Mouse (Mus musculus) midbrain, embryonic 15.5 days (tissue): ENCODE data around the gene Rasgrp2. TPM values are rescaled to one million over a fixed set of nuclear protein-coding genes. Genes with fewer than 3 reads are reported as not detected.

Source experiments
- ATAC-seq: fragments of 200-750 bp; cut with Nextera tagmentation; replicated peaks from 2 replicates; pipeline ENCODE4 v1.8.0; 2017; ENCODE audit warnings: moderate TSS enrichment
- H3K27ac ChIP-seq: fragments of 300-500 bp; sonication (generic); 2 replicates; pipeline ENCODE4 v1.5.1; 2015; ENCODE audit warnings: mild to moderate bottlenecking, inconsistent platforms
- H3K27me3 ChIP-seq: fragments of 300-500 bp; sonication (generic); replicated peaks from 2 replicates; pipeline ENCODE4 v1.6.1; 2015; ENCODE audit warnings: inconsistent platforms
- H3K36me3 ChIP-seq: fragments of 300-500 bp; sonication (generic); replicated peaks from 2 replicates; pipeline ENCODE4 v1.6.1; 2015; ENCODE audit warnings: inconsistent platforms
- H3K4me1 ChIP-seq: fragments of 300-500 bp; sonication (generic); 2 replicates; pipeline ENCODE4 v1.6.1; 2015; ENCODE audit warnings: inconsistent platforms
- H3K4me2 ChIP-seq: fragments of 300-500 bp; sonication (generic); 2 replicates; pipeline ENCODE4 v1.6.1; 2015; ENCODE audit warnings: inconsistent platforms, mild to moderate bottlenecking, moderate library complexity
- H3K4me3 ChIP-seq: fragments of 300-500 bp; sonication (generic); 2 replicates; pipeline ENCODE4 v1.5.1; 2015; ENCODE audit warnings: mild to moderate bottlenecking, inconsistent platforms
- H3K9ac ChIP-seq: fragments of 300-500 bp; sonication (generic); 2 replicates; pipeline ENCODE4 v1.6.1; 2015; ENCODE audit warnings: mild to moderate bottlenecking, inconsistent platforms
- H3K9me3 ChIP-seq: fragments of 300-500 bp; sonication (generic); 2 replicates; pipeline ENCODE4 v1.6.1; 2016; ENCODE audit warnings: inconsistent platforms
- WGBS: fragments of 180-500 bp; shearing (Covaris S2); methylation state at CpG from one replicate; pipeline ENCODE4 v1.1.7; 2015; ENCODE audit warnings: mixed read lengths; 5-methylcytosine and 5-hydroxymethylcytosine counted together
- polyA plus RNA-seq: library from polyadenylated mRNA; unstranded; fragments of >200 nt; fragmentation: Nextera tagmentation; extraction: Ambion mirVana; gene quantifications from 2 replicates; pipeline ENCODE4 v1.2.1, GENCODE M21; 2015

The Rasgrp2 gene
- polyA plus RNA-seq, 1 experiment from 2014 or later = 73.1 TPM

- H3K27me3 ChIP-seq = 0 out of 2 replicates have a peak, but pooled peaks cover 3% of the 10 kb centered on the region
- no peak overlapping the region for H3K9ac ChIP-seq
- H3K4me3 ChIP-seq = no peak overlapping the region
- no peak for ATAC-seq
- no peak overlapping the region for H3K27ac ChIP-seq
- H3K4me2 ChIP-seq = no peak overlapping the region
- H3K36me3 ChIP-seq = no peaks in the 10 kb centered on the region
- 63% methylated on average over 8 of the region's 8 CpGs for WGBS
- H3K4me1 ChIP-seq = peaks cover 96% of the 10 kb centered on the region
- no peaks in the 10 kb centered on the region for H3K9me3 ChIP-seq
These were observed 25.2 kb downstream of the Rasgrp2 start for GRCm38 (mm10) chr19:6424137-6424881.

- H3K9me3 ChIP-seq = no peaks in the 10 kb centered on the region
- no peak overlapping the region for H3K9ac ChIP-seq
- H3K27me3 ChIP-seq = 0 out of 2 replicates have a peak, but pooled peaks cover 3% of the 10 kb centered on the region
- peak overlapping the region; percentile 1; the same call in 1 of the 2 replicates for H3K4me2 ChIP-seq
- H3K4me1 ChIP-seq = peaks cover 99% of the 10 kb centered on the region
- 0 out of 2 replicates have a peak overlapping the region, but pooled peaks have one; percentile 21 for H3K27ac ChIP-seq
- H3K36me3 ChIP-seq = no peaks in the 10 kb centered on the region
- no peak overlapping the region for H3K4me3 ChIP-seq
- 44% methylated on average over 5 of the region's 5 CpGs for WGBS
- no peak for ATAC-seq
These were observed 26.5 kb downstream of the Rasgrp2 start for GRCm38 (mm10) chr19:6425595-6425994.

GRCm38 (mm10) chr19:6426703-6427500 lies 27.8 kb downstream of the Rasgrp2 start:
- 17% methylated on average over 13 of the region's 13 CpGs for WGBS
- H3K9ac ChIP-seq = no peak overlapping the region
- no peaks in the 10 kb centered on the region for H3K36me3 ChIP-seq
- H3K4me2 ChIP-seq = peak overlapping the region; percentile 48; the same call in 1 of the 2 replicates
- H3K27ac ChIP-seq = 0 out of 2 replicates have a peak overlapping the region, but pooled peaks have one; percentile 27
- no peaks in the 10 kb centered on the region for H3K9me3 ChIP-seq
- H3K4me3 ChIP-seq = no peak overlapping the region
- H3K4me1 ChIP-seq = peaks cover 94% of the 10 kb centered on the region
- 0 out of 2 replicates have a peak, but pooled peaks cover 3% of the 10 kb centered on the region for H3K27me3 ChIP-seq
- no peak for ATAC-seq

- H3K4me1 ChIP-seq = peaks cover 84% of the 10 kb centered on the region
- no peaks in the 10 kb centered on the region for H3K36me3 ChIP-seq
- no peak overlapping the region; the same call in 1 of the 2 replicates for H3K27ac ChIP-seq
- peak overlapping the region; percentile 48 for H3K4me2 ChIP-seq
- no peak for ATAC-seq
- peak overlapping the region; percentile 26 for H3K4me3 ChIP-seq
- H3K9ac ChIP-seq = 0 out of 2 replicates have a peak overlapping the region, but pooled peaks have one; percentile 31
- H3K27me3 ChIP-seq = 0 out of 2 replicates have a peak, but pooled peaks cover 3% of the 10 kb centered on the region
- no peaks in the 10 kb centered on the region for H3K9me3 ChIP-seq
- WGBS = 2% methylated on average over 84 of the region's 94 CpGs
These were observed 28.7 kb downstream of the Rasgrp2 start for GRCm38 (mm10) chr19:6427653-6428434.

- peaks cover 84% of the 10 kb centered on the region for H3K4me1 ChIP-seq
- WGBS = 3% methylated on average over 59 of the region's 60 CpGs
These were observed 29.5 kb downstream of the Rasgrp2 start for GRCm38 (mm10) chr19:6428501-6429200.

GRCm38 (mm10) chr19:6443016-6443415 lies 43.9 kb downstream of the Rasgrp2 start:
- Histone ChIP-seq H3K27me3 (no peaks in the 10 kb centered on the region), H3K36me3 (no peaks in the 10 kb centered on the region), H3K27ac (peak overlapping the region; percentile 38; the same call in 1 of the 2 replicates), H3K4me1 (peaks cover 86% of the 10 kb centered on the region), H3K9ac (no peak overlapping the region), H3K4me2 (no peak overlapping the region), H3K4me3 (no peak overlapping the region), H3K9me3 (no peaks in the 10 kb centered on the region)
- no peak for ATAC-seq
- WGBS = 62% methylated on average over 10 of the region's 10 CpGs

More at GRCm38 (mm10) chr19:6428501-6429200, 29.5 kb downstream of the Rasgrp2 start:
- Histone ChIP-seq H3K4me3 (peak overlapping the region; percentile 26), H3K9me3 (no peaks in the 10 kb centered on the region), H3K27ac (no peak overlapping the region), H3K36me3 (no peaks in the 10 kb centered on the region), H3K4me2 (peak overlapping the region; percentile 48), H3K27me3 (0 out of 2 replicates have a peak, but pooled peaks cover 3% of the 10 kb centered on the region), H3K9ac (peak overlapping the region; percentile 31)
- peak; percentile 29; the same call in 1 of the 2 replicates for ATAC-seq

- peak; percentile 88 for ATAC-seq
- no peaks in the 10 kb centered on the region for H3K36me3 ChIP-seq
- peaks cover 91% of the 10 kb centered on the region for H3K4me1 ChIP-seq
- no peaks in the 10 kb centered on the region for H3K9me3 ChIP-seq
- peak overlapping the region; percentile 90 for H3K27ac ChIP-seq
- peak overlapping the region; percentile 47 for H3K4me2 ChIP-seq
- peak overlapping the region; percentile 32; the same call in 1 of the 2 replicates for H3K9ac ChIP-seq
- H3K4me3 ChIP-seq = peak overlapping the region; percentile 18
- WGBS = 12% methylated on average over 10 of the region's 10 CpGs
- no peaks in the 10 kb centered on the region for H3K27me3 ChIP-seq
These were observed 46.8 kb downstream of the Rasgrp2 start for GRCm38 (mm10) chr19:6445761-6446423.

GRCm38 (mm10) chr19:6446736-6447437 lies 47.7 kb downstream of the Rasgrp2 start:
- Histone ChIP-seq H3K4me2 (peak overlapping the region; percentile 47), H3K4me1 (peaks cover 93% of the 10 kb centered on the region), H3K9me3 (no peaks in the 10 kb centered on the region), H3K27ac (peak overlapping the region; percentile 90), H3K36me3 (no peaks in the 10 kb centered on the region), H3K9ac (peak overlapping the region; percentile 32; the same call in 1 of the 2 replicates), H3K4me3 (no peak overlapping the region), H3K27me3 (no peaks in the 10 kb centered on the region)
- 0 out of 2 replicates have a peak, but pooled peaks have one; percentile 3 for ATAC-seq
- 43% methylated on average over 7 of the region's 7 CpGs for WGBS

- Histone ChIP-seq H3K4me2 (no peak overlapping the region), H3K9ac (peak overlapping the region; percentile 4; the same call in 1 of the 2 replicates), H3K36me3 (no peaks in the 10 kb centered on the region), H3K4me1 (peaks cover 95% of the 10 kb centered on the region), H3K4me3 (no peak overlapping the region), H3K9me3 (no peaks in the 10 kb centered on the region), H3K27ac (peak overlapping the region; percentile 90), H3K27me3 (no peaks in the 10 kb centered on the region)
- 48% methylated on average over 5 of the region's 5 CpGs for WGBS
- ATAC-seq = no peak
These were observed 49.6 kb downstream of the Rasgrp2 start for GRCm38 (mm10) chr19:6448752-6449151.

- H3K27me3 ChIP-seq = no peaks in the 10 kb centered on the region
- no peak overlapping the region for H3K4me2 ChIP-seq
- H3K27ac ChIP-seq = no peak overlapping the region
- no peaks in the 10 kb centered on the region for H3K36me3 ChIP-seq
- H3K9ac ChIP-seq = no peak overlapping the region
- no peak for ATAC-seq
- H3K4me1 ChIP-seq = peaks cover 96% of the 10 kb centered on the region
- H3K4me3 ChIP-seq = no peak overlapping the region
- 72% methylated on average over 7 of the region's 7 CpGs for WGBS
- no peaks in the 10 kb centered on the region for H3K9me3 ChIP-seq
These were observed 50.7 kb downstream of the Rasgrp2 start for GRCm38 (mm10) chr19:6449841-6450240.
